Mouse (Mus musculus) heart, postnatal 25 days (tissue): ENCODE data around the gene Ear14. TPM values are rescaled to one million over a fixed set of nuclear protein-coding genes. Genes with fewer than 3 reads are reported as not detected.
"Not testable (repeated sequence)": the region's sequence is repeated elsewhere in the genome, so short reads cannot be mapped to it uniquely, and the experiment has no call there.

ENCODE experiments used
- DNase-seq: peaks from one replicate; pipeline ENCODE4 v3.0.0; 2022; ENCODE audit warnings: low spot score
- intact Hi-C: fragments of 180-260 bp; cut with DNase I; formaldehyde crosslinking; loops from one replicate; pipeline ENCODE4 v1.15.1; 2025
- total RNA-seq, 2 experiments: library from RNA; stranded (reverse); gene quantifications; 2 replicates each; pipeline ENCODE4 v1.2.3; 2021

The Ear14 gene
- total RNA-seq, 2 experiments from 2014 or later = not detected

DNA sequence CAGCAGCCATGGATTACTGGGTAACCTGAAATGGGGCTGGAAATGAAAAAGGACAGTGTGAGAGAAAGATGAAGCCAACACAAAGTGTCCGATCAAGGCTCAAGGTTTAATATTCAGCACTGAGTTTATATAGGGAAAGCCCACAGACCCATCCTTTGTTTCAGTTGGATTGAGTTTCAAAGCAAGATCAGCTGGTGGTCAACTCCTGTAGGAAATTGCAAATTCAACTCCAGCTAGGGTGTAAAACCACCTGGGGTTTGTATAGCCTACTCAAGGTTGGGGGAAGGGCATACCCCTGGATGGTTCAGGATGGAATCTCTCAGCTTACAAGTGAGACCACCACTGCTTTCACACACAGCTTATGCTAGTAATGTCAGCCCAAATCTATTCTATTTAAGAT is 44.5 kb downstream of the Ear14 start:
- intact Hi-C loops = no loop called here
- DNase-seq = no peak

DNA sequence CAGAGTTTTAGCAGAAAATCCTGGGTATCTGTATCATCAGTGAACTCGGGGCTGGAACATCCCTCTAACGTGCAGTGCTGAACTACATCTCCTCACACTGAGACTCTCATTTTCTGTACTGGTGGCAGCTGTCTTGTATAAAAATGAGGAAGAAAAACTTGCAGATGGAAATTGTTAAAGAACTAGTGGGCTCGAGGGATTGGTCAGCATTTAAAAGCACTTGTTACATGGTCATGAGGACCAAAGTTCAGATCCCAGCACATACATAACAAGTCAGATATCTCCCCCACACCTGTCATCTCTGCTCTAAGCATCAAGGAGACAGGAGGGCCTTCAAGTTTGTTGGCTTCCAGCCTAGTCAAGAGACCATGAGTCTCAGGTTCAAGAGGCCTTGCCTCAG is 47.2 kb downstream of the Ear14 start:
- no peak for DNase-seq
- intact Hi-C loops = loop anchor here (10.0 kb wide), 1 partner anchor 594 kb away; no protein-coding TSS in a partner anchor

DNA sequence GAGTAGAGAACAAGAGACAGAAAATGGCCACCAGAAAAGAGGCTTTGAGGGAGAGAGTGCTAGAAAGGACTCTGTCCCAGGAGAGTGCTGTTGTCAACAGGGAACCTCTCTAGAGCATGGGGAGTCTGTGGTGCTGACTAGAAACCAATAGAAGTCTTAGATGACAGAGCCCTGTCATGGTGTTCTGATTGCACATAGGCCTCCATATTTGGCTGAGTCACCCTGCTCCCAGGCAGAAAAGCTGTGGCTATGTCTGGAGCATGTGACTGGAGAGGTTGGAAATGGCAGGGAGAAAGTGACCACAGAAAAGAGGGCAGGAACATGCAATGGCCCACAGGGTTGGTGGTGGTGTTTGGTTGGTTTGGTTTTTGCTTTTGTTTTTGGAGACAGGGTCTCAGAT is 49.0 kb downstream of the Ear14 start:
- intact Hi-C loops = loop anchor here (10.0 kb wide), 1 partner anchor 593 kb away; no protein-coding TSS in a partner anchor

DNA sequence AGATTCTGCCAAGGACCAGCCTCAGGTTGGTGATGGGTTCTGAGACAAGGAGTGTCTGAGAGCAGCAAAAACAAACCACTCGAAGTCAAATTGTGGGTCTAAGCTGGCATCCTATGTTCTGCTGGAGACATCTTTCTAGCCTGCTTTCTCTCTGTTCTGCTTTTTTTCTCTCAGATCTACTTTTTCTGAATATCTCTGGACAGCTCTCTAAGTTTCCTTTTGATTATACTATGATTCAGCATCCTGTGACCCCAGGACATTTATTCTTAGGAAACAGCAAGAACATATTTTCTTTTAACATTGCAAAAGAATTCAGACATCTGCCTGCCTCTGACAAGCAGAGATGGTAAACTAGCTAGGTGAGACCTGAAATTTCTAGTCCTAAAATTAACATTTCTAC is 50.4 kb downstream of the Ear14 start:
- DNase-seq = no peak
- intact Hi-C loops = loop anchor here (10.0 kb wide), 1 partner anchor 591 kb away; no protein-coding TSS in a partner anchor

More for the DNA sequence above, 49.0 kb downstream of the Ear14 start:
- DNase-seq = not testable (repeated sequence)

Other genes with a start within 250 kb of the Ear14 start
- under 1 TPM; 0.61 to 0.75 TPM for gene Pnp2, start 247.4 kb upstream of the Ear14 start, total RNA-seq
- gene Rnase10, start 195.6 kb upstream of the Ear14 start, total RNA-seq = under 1 TPM in 1 of 2 experiments, not detected in 1; 0.39 TPM
- gene Rnase9, start 161.5 kb upstream of the Ear14 start, total RNA-seq = not detected
- gene Rnase11, start 153.2 kb upstream of the Ear14 start, total RNA-seq = not detected
- not detected for gene Rnase12, start 145.7 kb upstream of the Ear14 start, total RNA-seq
- not detected for gene Olfr750, start 129.0 kb upstream of the Ear14 start, total RNA-seq
- 10 to 100 TPM; 50.0 to 53.8 TPM for gene Rnase4, start 112.3 kb upstream of the Ear14 start, total RNA-seq
- 1 to 10 TPM; 6.2 to 7.7 TPM for gene Ang, start 112.2 kb upstream of the Ear14 start, total RNA-seq
- not detected for gene Eddm3b, start 89.0 kb upstream of the Ear14 start, total RNA-seq
- gene Rnase6, start 79.5 kb upstream of the Ear14 start, total RNA-seq = under 1 TPM in 1 of 2 experiments, not detected in 1; 0.73 TPM
- gene Rnase1, start 56.6 kb upstream of the Ear14 start, total RNA-seq = under 1 TPM; 0.52 to 0.53 TPM
- gene Rnase2b, start 41.1 kb upstream of the Ear14 start, total RNA-seq = not detected
- gene Ang2, start 4.2 kb upstream of the Ear14 start, total RNA-seq = not detected
- not detected for gene Rnase2a, start 52.7 kb downstream of the Ear14 start, total RNA-seq
- not detected for gene Gm7247, start 158.4 kb downstream of the Ear14 start, total RNA-seq
- not detected for gene Vmn2r88, start 207.4 kb downstream of the Ear14 start, total RNA-seq
- not detected for gene Vmn2r89, start 248.5 kb downstream of the Ear14 start, total RNA-seq